Mouse (Mus musculus) heart, postnatal 0 days (tissue): Measurements from ENCODE around the gene Fmod.

ENCODE experiments used
- CTCF ChIP-seq: IDR thresholded peaks from 2 replicates; pipeline ENCODE4 v1.5.1; 2016; ENCODE audit warnings: antibody characterized with exemption, control low read depth, low read depth
- EP300 ChIP-seq: IDR thresholded peaks from 2 replicates; pipeline ENCODE4 v1.6.1; 2016; ENCODE audit warnings: antibody characterized with exemption, low read depth

- TF ChIP-seq CTCF: no peak
- no peak for TF ChIP-seq EP300
Observed at GRCm38 (mm10) chr1:134080406-134080805, 43.4 kb downstream of the Fmod start.
